Mouse (Mus musculus) cerebellum, adult 9-11 months (tissue): Measurements from ENCODE around the gene Cyb5r3.
"Not testable (repeated sequence)": the region's sequence is repeated elsewhere in the genome, so short reads cannot be mapped to it uniquely, and the experiment has no call there.

Experiments
- DNase-seq: peaks from one replicate; pipeline ENCODE4 v3.0.0; 2022

The Cyb5r3 gene

GRCm38 (mm10) chr15:83149196-83150072, 23.0 kb downstream of the Cyb5r3 start, which contains the start of gene Poldip3:
TSS of gene Poldip3 (minus strand) at chr15:83149384.
- DNase-seq: peak; percentile 99

- DNase-seq: no peak
Observed at GRCm38 (mm10) chr15:83148801-83149195, 23.6 kb downstream of the Cyb5r3 start.

- DNase-seq: no peak
Observed at GRCm38 (mm10) chr15:83148395-83148794, 24.0 kb downstream of the Cyb5r3 start.

DNA sequence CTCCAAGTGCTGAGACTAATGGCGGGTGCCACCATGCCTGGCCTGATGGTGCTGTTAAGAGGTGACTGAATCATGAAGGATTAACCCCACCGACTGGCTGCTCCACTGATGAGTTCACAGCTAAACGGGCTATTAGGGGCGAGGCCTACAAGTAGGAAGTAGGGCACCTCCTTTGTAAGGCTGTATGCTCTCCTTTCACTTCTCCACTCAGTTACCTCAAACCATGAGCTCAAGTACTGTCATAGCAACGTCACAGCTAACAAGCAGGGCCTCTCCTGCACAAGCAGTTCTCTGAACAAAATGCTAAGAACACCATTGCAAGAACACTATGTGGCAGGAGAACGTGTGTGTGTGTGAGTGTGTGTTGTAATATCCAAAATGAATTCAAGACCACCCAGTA, 26.9 kb downstream of the Cyb5r3 start:
- DNase-seq: no peak

DNA sequence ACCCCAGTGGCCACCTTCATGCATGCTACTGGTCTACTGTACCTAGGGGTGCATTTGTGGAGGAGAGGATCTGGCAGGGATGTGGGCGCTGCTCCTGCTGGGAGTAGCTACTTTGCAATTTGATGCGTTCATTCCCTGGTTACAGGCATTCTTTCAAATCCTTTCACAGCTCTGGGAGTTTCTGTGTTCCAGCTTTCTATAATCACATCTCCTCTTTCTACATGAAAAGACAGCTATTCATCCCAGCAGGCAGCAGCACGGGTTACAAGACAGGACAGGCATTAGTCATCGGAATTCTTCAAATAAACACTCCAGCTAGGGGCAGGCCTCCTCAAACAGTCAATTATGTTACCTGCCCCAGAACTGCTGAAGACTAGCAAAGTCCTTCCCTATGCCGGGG, 29.5 kb downstream of the Cyb5r3 start:
- DNase-seq: no peak

- DNase-seq: no peak
Observed at GRCm38 (mm10) chr15:83135654-83136053, 36.7 kb downstream of the Cyb5r3 start.

GRCm38 (mm10) chr15:83134671-83135070, 37.7 kb downstream of the Cyb5r3 start:
- DNase-seq: no peak

- DNase-seq: no peak
Observed at GRCm38 (mm10) chr15:83129530-83130231, 42.7 kb downstream of the Cyb5r3 start.

- DNase-seq: not testable (repeated sequence)
Observed at GRCm38 (mm10) chr15:83127037-83127436, 45.4 kb downstream of the Cyb5r3 start.

DNA sequence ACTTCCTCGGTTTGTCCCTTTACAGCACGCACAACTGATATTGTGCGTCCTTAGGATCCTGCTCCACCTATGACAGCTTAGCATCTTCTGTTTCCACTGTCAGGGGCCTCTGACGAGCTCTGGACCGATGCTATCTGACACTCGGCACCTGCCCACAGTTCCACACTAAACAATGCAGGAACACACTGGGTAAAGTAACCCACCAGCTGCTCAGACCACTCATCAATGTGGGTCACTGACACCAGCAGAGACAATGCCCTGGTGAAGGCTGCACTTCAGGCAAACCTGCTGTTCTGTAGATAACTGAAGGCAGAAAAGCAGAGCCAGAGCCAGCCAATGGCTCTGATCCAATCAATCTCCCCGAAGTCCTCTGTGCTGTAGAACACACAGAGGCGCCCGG, 45.8 kb downstream of the Cyb5r3 start:
- no peak for DNase-seq

DNA sequence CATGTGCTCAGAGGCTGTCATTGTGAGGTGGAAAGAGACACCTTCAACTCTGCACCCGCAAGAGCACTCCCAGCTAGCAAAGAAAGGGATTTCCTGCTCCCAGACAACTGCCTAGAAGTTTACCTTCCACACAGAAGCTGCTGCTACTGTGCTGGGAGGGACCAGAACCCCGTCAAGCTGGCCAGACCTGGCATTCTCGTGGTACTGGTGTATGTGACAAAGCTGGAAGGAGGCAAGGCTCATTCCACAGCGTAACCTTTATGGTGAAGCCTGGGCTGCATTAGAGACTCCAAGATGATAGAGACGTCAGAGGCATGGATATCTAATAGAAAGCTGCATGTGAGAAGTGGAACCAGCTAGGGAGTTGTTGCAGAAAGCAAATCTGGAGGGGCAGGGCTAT, 47.8 kb downstream of the Cyb5r3 start:
- no peak for DNase-seq

- DNase-seq: peak; percentile 89
Observed at GRCm38 (mm10) chr15:83122566-83123145, 49.7 kb downstream of the Cyb5r3 start, which contains the start of gene Rrp7a. TSS of gene Rrp7a (minus strand) at chr15:83122801.

GRCm38 (mm10) chr15:83121709-83122565, 50.5 kb downstream of the Cyb5r3 start:
- peak; percentile 57 for DNase-seq

DNA sequence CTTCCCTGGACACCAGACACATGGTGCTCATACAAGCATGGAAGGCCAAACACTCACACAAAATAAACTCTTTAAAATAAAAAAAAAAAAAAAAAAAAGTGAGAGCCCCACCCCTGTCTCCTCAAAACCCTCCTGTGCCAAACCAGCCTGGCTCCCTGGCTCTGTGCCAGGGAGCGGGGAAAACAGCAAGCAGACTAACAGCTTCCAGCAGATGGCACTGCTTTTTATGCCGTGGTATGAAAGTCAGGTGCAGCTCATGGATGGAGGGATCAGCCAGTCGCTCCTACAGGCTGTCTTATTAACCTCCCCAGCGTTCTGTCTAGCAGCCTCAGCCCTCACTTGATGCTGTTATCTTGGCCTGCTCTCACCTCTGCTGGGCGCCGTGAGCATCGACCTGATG, 54.0 kb downstream of the Cyb5r3 start:
- peak; percentile 75 for DNase-seq

DNA sequence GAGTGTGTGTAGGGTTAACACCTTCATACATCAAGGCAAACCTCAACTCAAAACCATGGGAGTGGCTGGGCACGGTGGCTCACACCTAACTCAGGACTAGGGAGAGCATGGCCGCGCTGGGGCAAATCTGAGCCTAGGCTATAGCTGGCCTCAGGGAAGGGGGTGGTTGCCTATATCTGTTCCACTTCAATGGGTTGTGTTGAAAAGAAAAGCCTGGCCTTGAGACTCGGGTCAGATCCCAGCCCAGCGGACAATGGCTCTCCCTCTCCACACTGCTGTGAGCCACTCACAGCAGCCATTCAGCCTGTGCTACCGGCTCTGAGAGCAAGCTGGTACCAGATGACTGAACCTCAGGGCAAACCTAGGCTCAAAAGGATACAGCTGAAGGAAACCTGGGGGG, 57.3 kb downstream of the Cyb5r3 start:
- no peak for DNase-seq

DNA sequence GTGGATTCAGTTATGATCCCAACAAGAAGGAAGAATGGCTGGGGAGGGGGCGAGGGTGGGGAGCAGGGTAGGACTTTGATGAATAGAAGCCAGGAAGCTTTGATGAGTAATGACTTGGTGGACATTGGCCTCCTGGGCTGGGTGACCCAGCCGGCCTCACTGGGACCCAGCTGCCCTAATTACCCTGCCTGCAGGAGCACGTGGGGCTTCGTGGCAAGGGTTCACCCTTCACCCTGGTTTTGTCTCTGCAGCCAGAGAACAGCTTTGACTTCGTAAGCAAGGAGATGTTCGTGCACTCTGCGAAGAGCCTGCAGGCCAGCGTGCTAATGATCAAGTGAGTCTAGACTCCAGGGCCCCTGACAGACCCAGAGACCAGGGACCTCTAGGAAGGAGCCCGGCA, 58.3 kb downstream of the Cyb5r3 start:
- DNase-seq: no peak

- peak; percentile 57 for DNase-seq
Observed at GRCm38 (mm10) chr15:83112898-83113297, 59.5 kb downstream of the Cyb5r3 start.

GRCm38 (mm10) chr15:83111874-83112273, 60.5 kb downstream of the Cyb5r3 start:
- no peak for DNase-seq

DNA sequence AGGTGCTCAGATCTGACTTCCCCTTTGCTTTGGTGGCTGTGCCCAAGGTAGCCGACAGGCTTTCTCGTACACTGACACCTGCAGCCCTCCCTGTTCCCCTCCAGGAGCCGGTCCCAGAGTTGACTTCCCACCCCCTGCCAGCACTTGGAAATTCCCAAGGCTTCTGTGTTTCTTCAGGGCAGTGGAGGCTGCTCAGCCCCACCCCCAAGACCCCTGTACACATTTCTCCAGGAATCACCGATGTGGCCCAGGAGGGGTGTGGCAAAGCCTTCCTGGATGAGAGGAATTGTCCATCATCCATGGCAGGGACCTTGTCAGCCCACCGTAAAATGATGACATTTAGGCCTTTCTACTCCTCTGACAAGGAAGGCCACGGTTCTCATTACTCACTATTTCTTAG, 61.1 kb downstream of the Cyb5r3 start:
- DNase-seq: no peak

GRCm38 (mm10) chr15:83107814-83108213, 64.6 kb downstream of the Cyb5r3 start:
- no peak for DNase-seq

- DNase-seq: no peak
Observed at GRCm38 (mm10) chr15:83106426-83106825, 66.0 kb downstream of the Cyb5r3 start.
